Mouse (Mus musculus) adrenal gland, adult 18-20 months (tissue): ENCODE data around the gene Efs. TPM values are rescaled to one million over a fixed set of nuclear protein-coding genes. Genes with fewer than 3 reads are reported as not detected.
"Not testable (repeated sequence)": the region's sequence is repeated elsewhere in the genome, so short reads cannot be mapped to it uniquely, and the experiment has no call there.

Experiments
- DNase-seq, 2 experiments: peaks; one replicate each; pipeline ENCODE4 v3.0.0; 2021 to 2022; ENCODE audit warnings: low spot score in 2 of 2
- long read RNA-seq, 2 experiments: library from polyadenylated mRNA; stranded (forward); transcript quantifications; one replicate each; pipeline ENCODE4 v2.0.0; 2021
- total RNA-seq, 2 experiments: library from RNA; stranded (reverse); gene quantifications; 1 replicate in 1 of 2; 2 replicates in 1 of 2; pipeline ENCODE4 v1.2.3; 2021

Gene Efs
- 1 to 10 TPM; 2.4 to 4.9 TPM for total RNA-seq
- long read RNA-seq, experiment 1, partial matches to known transcripts = 1 of 6 reads
- long read RNA-seq, experiment 1, other reads (novel, unspliced or antisense) = 0 of 6 reads
- long read RNA-seq, experiment 2, partial matches to known transcripts = 0 of 3 reads
- long read RNA-seq, experiment 2, other reads (novel, unspliced or antisense) = 0 of 3 reads

DNA sequence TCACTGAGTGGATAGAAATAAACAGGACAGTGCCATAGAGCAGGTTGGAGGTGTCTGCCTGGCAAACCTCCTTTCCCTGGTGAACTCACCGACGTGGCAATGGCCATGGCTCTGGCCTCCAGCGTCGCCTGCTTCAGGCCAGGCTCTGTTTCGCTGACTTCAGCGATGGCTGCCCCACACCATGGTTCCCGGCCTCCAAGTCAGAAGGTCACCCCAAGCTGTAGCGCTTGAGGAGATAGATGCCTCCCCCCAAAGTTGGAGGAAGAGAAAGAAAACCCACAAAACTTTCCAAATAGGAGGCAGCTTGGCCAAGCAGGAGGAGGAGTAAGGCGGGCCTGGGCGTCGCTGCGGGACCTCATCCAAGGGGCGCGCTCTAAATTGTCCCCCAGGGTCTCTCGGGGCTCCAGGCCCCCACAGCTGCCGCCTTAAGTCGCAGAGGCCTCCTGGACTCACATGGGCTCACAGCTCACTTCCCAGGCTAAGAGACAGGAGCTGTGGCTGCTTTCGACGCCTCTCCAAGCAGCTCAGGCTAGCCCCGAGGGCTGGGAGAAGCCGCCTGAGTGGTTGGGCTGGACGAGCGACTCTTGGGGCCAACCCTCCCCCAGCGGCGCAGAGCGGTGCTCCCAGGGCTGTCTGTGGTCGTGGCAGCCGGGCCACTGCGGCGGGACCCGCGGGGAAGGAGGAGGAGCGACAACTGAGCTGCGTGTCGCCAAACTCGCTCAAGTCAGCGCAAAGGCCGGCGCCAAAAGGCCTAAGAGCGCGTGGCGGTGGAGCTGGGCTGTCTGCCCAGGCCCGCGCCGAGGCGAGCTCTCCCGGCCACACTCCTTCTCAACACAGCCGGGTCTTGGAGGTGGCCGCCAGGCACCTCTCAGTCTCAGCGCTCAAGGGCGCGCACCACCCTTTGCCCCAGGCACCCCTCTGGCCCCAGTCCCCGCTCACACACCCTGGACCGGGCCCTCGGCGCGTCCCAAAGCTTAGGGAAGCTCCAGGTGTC is at the start of gene Efs:
Gene Efs (minus strand): TSS at position 778 of the 994 bp plus-strand sequence.
- DNase-seq = peak; percentile 18 to 39

DNA sequence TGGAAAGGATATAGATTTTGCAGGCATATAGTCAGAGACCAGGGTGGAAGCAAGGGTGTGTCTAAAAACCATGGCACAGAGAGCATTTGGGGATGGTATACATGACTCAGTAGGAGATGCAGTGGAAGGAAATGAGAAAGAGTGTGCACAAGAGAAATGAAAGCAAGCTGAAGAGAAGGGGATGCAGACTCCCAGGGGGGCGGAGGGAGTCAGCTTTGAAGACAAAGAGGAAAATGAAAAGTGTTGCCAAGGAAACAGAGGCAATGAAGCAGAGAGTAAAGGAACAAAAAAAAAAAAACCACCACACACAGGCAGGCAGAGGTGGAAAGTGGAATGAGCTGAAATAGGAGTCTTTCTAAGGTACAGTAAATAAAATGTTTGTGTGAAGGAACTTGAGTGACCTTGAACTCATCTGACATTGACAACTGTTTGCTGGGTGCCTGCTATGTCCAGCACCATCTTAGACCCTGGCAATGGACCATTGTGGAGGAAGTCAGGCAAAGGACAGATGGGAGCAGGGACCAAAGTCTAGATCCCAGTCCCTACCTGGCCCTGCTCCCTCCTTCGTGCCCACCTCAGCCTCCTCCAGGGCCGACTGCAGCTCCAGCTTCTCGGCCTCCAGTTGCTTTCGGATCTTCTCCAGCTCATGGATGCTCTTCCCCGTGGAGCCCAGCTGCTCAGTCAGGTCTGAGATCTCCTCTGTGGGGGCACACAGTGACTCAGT is 48.3 kb upstream of the Efs start:
- DNase-seq = no peak

DNA sequence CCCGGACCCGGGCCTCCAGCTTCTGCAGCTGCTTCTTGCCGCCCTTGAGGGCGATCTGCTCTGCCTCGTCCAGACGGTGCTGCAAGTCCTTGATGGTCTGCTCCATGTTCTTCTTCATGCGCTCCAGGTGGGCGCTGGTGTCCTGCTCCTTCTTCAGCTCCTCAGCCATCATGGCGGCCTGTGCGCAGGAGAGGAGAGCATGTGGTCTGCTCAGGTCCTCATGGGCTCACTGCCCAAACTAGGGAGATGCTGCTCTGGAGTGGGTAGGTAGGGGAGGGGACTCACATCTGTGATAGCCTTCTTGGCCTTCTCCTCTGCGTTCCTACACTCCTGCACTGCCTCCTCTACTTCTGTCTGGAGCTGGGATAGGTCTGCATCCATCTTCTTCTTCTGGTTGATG is 46.9 kb upstream of the Efs start:
- not testable (repeated sequence) for DNase-seq

DNA sequence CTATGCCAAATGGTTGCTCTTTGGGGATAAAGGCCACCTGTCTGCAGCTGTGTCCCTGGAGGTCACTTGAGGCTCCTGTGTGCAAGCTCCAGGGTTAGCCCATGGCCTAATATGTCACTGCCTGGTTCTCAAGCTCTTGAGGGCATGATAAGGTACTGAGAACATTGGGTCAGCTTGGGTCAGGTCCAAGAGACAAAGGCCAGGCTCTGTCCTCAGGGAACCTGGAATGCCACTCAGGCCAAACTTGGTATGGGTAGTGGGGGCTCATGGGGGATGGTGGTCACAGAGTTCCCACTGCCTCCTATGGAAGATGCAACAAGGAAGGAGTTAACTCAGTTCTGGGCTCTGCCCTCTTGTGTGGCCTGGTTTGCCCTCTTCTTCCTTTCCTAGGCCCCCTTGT is 42.4 kb upstream of the Efs start:
- no peak for DNase-seq

DNA sequence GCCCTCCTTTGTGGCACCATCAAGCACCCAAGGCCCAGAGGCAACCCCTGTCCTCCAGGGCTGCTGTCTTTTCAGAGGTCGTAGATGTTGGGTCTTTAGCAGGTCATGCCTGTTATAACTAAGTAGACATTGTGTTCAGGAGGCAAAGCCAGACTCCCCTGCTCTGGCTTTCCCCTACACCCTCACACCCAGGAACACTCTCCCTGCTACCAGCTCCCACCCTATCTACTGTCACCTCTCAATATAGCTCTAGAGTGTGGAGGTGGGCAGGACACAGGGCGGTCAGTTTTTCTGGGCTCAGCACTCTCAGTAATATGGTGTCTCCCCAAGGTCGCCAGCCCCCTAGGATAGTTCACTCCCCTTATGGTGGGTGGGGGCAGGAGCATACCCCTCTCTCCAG is 41.9 kb upstream of the Efs start:
- DNase-seq = no peak

DNA sequence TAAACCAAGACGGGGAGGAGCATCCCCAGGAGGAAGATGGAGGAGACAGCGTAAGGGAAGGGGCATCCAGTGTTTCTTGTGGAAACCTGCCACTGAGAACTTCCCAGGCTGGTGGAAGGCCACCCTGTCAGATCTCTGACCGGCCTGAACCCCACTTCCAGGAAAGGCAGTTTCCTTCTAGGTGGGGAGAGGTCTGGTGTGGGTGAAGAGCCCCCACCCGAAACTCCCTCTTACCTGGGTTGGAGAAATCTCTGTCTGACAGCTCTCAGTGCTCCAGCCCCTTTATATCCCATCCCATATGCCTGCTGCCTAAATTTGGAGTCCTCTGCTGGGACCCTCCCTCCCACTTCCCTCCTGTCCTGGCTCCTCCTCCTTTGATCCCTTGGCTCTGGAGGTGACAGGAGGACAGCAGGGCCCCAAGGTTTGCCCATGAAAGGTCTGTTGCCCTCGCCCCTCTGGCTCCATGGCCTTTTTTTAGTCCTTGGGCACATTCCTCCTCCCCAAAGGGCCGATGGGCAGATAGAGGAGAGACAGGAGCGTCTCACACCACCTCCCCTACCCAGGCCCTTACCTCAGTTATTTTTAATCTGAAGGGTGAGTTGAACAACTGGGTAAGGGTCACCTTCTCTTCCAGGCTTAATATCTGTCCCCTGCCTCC is 40.5 kb upstream of the Efs start, which contains the start of gene Myh6:
Gene Myh6 (minus strand): TSS at position 608 of the 658 bp plus-strand sequence.
- no peak for DNase-seq

DNA sequence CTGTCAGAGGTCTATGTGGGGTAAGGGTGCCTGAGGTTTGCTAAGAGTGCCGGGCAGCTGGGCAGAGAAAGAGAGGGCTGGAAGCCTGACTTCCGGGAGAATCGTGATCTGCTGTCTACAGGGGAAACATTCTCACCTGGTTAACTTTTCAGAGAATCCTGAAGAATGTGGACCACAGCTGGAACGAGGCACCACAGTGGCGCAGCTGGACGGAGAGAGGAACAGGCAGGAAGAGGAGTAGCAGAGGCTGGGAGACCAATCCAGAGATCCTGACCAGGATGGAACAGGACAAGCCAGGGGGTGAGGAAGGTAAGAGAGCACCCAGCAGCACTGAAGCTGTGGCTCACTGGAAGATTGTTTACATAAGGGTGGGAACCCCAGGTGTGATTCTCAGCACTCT is 39.7 kb upstream of the Efs start:
- DNase-seq = no peak

DNA sequence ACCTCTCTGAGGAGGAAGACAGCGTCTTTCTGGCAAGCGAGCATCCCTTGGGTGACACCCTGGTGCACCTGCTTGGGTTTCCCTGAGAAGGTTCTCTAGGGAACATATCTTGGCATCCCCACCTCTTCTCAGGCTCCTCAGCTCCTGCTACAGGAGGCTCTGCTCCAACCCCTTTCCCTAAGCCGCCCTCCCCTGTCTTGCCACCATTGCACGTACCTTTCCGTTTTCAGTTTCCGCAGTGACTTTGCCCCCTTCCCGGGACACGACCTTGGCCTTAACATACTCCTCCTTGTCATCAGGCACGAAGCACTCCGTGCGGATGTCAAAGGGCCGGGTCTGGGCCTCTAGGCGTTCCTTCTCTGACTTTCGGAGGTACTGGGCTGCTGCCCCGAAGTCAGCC is 39.1 kb upstream of the Efs start:
- no peak for DNase-seq

DNA sequence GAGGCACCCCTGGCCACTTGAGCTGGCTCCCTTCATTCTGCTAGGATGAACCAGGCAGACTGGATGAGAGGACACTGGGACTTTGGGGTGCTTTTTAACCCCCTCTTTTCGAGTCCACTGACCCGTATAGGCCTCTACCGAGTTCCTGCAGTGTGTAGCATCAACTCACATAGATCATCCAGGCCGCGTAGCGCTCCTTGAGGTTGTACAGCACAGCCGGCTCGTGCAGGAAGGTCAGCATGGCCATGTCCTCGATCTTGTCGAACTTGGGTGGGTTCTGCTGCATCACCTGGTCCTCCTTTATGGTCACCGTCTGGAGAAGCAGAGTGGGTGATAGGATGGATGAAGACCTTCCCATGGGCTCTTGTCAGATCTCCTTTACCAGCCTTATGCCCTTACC is 37.8 kb upstream of the Efs start:
- no peak for DNase-seq

DNA sequence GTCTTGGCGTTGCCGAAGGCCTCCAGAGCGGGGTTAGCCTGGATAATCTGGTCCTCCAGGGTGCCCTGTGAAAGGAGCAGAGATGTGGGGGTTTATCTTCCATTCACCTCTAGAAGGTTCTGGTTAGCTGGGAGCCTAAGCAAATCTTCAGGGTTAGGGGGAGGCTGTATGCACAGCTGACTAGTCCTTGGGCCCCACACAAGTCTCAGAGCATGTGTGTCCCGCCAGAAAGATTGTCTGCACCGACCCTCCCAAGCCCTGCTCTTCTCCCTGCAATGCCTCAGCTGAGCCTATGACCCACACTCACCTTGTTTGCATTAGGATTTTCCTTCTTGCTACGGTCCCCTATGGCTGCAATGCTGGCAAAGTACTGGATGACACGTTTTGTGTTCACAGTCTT is 36.8 kb upstream of the Efs start:
- no peak for DNase-seq

DNA sequence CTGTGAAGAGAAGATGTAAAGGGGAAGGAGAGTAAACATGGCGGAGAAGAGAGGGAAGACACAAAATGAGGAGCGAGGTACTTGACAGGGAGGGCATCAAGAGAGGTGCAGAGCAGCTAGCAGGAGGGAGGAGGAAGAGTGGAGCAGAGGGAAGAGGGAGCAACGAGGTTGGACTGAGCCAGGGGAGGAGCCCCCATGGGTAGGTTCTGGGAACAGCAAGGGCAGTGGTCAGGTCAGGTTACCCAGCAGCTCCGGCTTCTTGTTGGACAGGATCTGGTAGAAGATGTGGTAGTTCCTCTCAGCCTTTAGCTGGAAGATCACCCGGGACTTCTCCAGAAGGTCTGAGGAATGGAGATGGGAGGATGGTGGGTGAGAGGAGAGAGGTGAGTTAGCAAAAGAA is 35.6 kb upstream of the Efs start:
- no peak for DNase-seq

DNA sequence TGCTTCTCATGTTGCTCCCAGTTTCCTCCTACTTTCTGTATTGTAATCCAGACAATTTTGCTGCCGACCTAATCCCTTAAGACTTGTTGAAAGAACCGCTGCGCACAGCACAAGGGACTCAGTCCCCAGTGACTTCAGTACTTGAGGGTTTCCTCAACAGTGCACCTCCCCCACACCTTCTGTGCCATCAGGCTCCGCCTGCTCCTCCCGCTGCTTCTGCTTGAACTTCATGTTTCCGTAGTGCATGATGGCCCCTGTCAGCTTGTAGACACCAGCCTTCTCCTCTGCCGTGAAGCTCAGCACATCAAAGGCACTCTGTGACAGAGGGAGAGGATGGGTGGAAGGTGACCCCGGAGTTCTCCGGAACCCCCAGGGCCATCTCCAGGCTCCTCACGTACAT is 34.8 kb upstream of the Efs start:
- no peak for DNase-seq

DNA sequence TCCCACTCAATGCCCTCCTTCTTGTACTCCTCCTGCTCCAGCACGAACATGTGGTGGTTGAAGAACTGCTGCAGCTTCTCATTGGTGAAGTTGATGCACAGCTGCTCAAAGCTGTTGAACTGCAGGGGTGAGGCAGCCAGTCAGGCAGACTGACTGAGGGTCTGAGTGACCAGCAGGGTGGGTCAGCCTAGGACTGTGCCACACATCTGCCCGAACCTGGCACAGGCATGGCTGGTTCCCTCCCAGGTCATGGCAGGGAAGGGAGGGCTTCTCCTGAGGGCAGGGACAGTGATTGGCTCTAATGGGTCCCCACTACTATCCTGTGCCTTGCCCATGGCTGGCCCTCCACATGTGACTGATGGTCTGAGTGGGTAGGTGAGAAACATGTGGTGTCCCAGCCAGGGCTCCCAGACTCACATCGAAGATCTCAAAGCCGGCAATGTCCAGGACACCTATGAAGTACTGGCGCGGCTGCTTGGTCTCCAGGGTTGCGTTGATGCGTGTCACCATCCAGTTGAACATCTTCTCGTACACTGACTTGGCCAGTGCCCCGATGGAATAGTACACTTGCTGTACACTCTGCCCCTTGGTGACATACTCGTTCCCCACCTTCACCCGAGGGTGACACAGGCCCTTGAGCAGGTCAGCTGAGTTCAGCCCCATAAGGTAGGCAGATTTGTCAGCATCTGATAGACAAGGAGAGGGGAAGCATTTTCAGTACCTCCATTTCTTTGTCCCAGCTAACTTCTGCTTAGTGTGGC is 34.1 kb upstream of the Efs start:
- DNase-seq = not testable (repeated sequence)

DNA sequence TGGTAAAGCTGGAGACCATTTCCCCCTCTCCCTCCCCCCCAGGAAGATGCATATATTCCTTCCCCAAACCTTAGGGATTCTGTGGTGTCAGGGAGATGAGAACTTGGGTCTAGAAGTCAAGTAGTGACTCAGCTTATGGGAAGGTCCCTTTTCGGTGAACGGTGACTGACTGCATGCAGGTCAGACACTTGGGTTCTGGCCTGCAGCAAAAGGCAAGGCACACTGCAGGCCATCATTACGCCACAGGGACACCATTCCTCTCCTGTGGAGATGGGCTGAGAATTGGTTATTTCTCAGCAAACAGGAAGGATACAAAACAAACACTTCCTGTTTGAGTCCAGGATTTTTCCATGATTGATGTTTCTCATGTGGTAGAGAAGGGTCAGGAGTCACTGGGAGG is 33.3 kb upstream of the Efs start:
- DNase-seq = no peak

DNA sequence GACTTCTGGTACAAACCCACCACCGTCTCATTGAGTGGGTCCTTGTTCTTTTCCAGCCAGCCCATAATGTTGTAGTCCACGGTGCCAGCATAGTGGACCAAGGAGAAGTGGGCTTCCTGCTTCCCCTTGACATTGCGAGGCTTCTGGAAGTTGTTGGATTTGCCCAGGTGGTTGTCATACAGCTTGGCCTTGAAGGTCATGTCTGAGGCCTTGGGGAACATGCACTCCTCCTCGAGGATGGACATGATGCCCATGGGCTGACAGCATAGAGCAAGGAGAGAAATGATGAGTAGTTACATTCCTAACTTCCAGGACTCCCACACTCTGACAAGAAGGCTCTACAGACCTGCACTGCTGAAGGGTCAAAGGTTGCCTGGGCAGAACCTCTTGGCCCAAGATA is 32.6 kb upstream of the Efs start:
- no peak for DNase-seq

DNA sequence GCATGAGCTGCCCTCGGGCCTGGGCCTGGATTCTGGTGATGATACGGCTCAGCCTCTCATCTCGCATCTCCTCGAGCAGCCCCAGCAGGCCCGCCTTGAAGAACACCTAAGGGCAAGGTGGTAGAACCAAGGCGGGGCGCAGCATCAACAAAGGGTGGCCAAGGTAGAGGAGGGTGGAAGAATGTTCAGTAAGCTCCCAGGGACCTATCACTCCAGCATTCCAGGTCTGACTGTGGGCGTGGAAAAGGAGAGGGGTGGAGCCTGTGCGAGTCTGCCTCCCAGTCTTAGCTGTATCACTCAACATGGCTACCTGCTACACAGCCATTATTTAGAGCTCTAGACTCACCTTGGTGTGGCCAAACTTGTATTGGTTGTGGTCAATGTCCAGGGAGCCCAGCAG is 30.6 kb upstream of the Efs start:
- no peak for DNase-seq

DNA sequence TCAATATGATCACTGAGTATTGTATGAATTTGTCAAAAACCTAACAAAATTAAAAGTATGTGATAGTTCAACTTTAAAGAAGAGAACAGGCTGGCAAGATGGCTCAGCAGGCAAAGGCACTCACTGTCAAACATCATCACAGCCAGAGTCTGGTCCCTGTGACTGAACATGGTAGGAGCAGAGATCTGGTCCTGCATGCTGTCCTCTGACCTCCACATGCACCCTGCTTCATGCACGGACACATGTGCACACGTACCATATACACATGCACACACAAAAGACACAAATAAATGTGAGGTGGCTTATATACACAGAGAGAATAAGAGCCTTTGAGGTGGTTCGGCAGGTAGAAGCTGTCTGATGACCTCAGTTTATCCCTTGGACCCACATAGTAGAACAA is 29.6 kb upstream of the Efs start:
- DNase-seq = no peak

DNA sequence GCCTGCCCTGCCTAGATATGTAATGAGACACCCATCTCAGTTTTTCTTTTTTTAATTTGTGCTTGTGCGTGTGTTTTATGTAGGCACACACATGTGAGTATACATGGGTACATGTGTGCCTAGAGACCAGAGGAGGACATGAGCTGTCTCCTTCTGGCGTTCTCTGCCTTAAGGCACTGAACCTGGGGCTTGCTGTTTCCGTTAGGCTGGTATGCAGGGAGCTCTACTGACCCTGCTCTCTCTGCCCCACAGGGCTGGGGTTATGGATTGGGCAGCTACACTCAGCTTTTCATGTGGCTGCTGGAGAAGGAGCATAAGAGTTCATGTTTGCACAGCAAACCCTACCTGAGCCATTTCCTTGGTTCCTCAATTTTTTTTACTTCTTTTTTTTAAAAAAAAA is 28.5 kb upstream of the Efs start:
- no peak for DNase-seq

DNA sequence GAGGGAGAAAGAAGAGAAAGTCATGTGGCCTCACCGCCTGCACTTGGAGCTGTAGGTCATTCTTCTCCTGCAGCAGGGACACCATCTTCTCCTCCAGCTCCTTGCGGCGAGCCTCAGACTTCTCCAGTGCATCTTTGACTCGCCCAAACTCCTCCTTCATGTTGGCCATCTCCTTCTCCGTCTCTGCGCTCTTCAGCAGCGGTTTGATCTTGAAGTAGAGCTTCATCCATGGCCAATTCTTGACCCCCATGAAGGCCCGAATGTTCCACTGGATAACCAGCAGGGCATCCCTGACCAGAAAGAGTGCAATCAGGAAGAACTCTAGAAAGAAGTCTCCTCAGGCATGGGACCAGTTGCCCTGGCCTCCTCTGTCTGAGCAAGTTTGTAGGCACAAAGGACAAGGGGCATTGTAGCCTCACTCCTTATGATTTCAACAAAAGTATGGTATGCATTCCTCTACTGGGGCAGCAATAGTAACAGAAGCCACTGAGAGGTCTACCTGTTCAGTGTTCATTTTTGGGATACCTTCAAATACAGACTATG is 27.8 kb upstream of the Efs start:
- no peak for DNase-seq

DNA sequence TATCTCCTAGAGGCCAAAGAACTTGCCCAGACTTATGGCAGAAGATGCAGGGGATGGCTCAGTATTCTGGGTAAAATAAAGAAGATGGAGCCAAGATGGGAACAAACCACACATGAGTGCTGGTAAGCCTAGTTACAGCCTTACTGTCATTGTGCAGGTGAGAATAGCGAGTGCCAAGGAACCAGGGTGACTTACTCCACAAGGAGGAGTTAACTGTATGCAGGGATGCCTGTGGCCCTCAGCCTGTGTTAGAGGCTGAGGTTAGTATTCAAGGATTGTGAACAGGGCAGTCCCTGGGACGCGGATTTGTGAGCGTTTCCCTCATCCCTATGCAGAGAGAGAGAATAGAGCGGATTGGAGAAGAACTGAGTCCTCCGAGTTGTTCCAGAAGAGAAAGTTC is 25.7 kb upstream of the Efs start:
- no peak for DNase-seq
